Mouse (Mus musculus) cerebellum, adult 2 months (tissue): ENCODE measurements around the gene Nipa1. TPM values are rescaled to one million over a fixed set of nuclear protein-coding genes. Genes with fewer than 3 reads are reported as not detected.
A peak's percentile ranks its signal among the peaks of the same experiment; 100 is the strongest.

Source experiments
- DNase-seq, 2 experiments: peaks; one replicate each; pipeline ENCODE4 v3.0.0; 2021
- H3K27ac ChIP-seq: fragments of 200-500 bp; 2 replicates; pipeline ENCODE4 v1.5.1; 2012; ENCODE audit warnings: low read length, control low read depth, inconsistent platforms; ENCODE audit not compliant: insufficient read depth
- H3K27me3 ChIP-seq: fragments of 200-500 bp; 2 replicates; pipeline ENCODE4 v1.6.1; 2012; ENCODE audit warnings: inconsistent platforms, mild to moderate bottlenecking, low read length, moderate library complexity; ENCODE audit not compliant: control insufficient read depth, insufficient read depth
- H3K4me1 ChIP-seq: fragments of 200-500 bp; 2 replicates; pipeline ENCODE4 v1.6.1; 2011; ENCODE audit warnings: low read length; ENCODE audit not compliant: control insufficient read depth, insufficient read depth
- H3K4me3 ChIP-seq: fragments of 200-500 bp; replicated peaks from 2 replicates; pipeline ENCODE3; 2011; ENCODE audit warnings: mild to moderate bottlenecking, low read depth, low read length, control low read depth; ENCODE audit not compliant: insufficient read depth
- CTCF ChIP-seq: fragments of 200-500 bp; IDR thresholded peaks from 2 replicates; pipeline ENCODE4 v1.5.1; 2011; ENCODE audit warnings: low read depth, mild to moderate bottlenecking, control low read depth, low read length, moderate library complexity, borderline replicate concordance; ENCODE audit not compliant: insufficient read depth
- POLR2A ChIP-seq: fragments of 200-500 bp; IDR thresholded peaks from 2 replicates; pipeline ENCODE4 v1.6.1; 2011; ENCODE audit warnings: low read length, control low read depth, borderline replicate concordance; ENCODE audit not compliant: insufficient read depth
- WGBS: fragments of 180-500 bp; shearing (Covaris S2); methylation state at CpG from one replicate; pipeline ENCODE4 v1.1.7; 2018; 5-methylcytosine and 5-hydroxymethylcytosine counted together
- polyA plus RNA-seq: library from polyadenylated mRNA; depleted of rRNA; stranded (reverse); fragments of >200 nt; gene quantifications from 2 replicates; pipeline ENCODE4 v1.2.3, GENCODE M21; 2012

Gene Nipa1
- polyA plus RNA-seq, 1 experiment: 30.7 TPM

- WGBS: 31% methylated on average over 4 of the region's 4 CpGs
- no peak overlapping the region for H3K27ac ChIP-seq
These were observed 24.7 kb downstream of the Nipa1 start for GRCm38 (mm10) chr7:55995013-55995412.

DNA sequence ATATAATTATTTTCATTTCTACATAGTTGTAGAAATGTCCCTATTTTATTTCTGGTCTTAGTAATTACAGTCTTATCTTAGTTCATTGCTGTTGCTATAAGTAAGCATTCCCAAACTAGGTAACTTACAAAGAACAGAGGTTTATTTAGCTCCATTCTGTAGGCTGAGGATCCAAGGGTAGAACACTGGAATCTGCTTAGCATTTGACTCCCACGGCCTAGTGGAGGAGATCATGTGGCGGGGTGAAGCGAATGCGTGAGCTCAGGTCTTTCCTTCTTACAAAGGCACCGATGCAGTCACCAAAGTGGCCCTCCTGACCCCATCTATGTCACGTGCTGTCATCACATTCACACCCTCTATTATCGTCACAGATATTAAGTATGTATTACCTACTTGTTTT lies 27.9 kb downstream of the Nipa1 start:
- TF ChIP-seq CTCF (no peak), POLR2A (no peak)
- Histone ChIP-seq H3K4me1 (no peaks in the 10 kb centered on the region; the same call in 1 of the 2 replicates), H3K4me3 (no peak overlapping the region), H3K27me3 (no peaks in the 10 kb centered on the region), H3K27ac (no peak overlapping the region)
- no peak for DNase-seq
- 93% methylated on average over 7 of the region's 7 CpGs for whole genome bisulfite sequencing

More at GRCm38 (mm10) chr7:55995013-55995412, 24.7 kb downstream of the Nipa1 start:
- H3K27me3 ChIP-seq: no peaks in the 10 kb centered on the region
- no peak overlapping the region for H3K4me3 ChIP-seq
- peaks cover 3% of the 10 kb centered on the region for H3K4me1 ChIP-seq
- no peak for DNase-seq
- TF ChIP-seq POLR2A (no peak), CTCF (no peak)

DNA sequence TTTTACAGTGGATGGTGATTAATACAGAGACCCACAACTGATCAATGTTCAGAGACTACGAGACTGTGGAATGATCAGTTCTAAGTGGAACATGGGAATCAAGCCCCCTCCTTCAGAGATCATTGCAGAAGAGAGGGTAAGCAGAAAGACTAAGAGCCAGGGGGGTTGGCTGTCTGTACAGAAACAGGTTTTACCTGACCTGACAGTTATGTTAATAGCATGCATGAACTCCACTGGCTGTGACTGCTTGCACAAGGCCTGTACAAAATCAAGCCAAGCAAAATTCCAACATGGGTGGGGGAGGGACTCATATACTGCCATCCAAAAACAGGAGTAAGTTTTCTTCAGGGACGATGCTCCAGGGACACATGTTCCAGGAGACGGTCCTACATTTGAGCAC lies 28.6 kb downstream of the Nipa1 start:
- Histone ChIP-seq H3K4me3 (no peak overlapping the region), H3K27me3 (no peaks in the 10 kb centered on the region), H3K4me1 (no peaks in the 10 kb centered on the region; the same call in 1 of the 2 replicates), H3K27ac (no peak overlapping the region)
- no peak for TF ChIP-seq CTCF
- TF ChIP-seq POLR2A: no peak
- no peak for DNase-seq
- WGBS: 95% methylated on average over 3 of the region's 3 CpGs

- Histone ChIP-seq H3K27ac (no peak overlapping the region), H3K4me1 (no peaks in the 10 kb centered on the region), H3K4me3 (peak overlapping the region; percentile 34), H3K27me3 (no peaks in the 10 kb centered on the region)
- TF ChIP-seq CTCF: peak; percentile 62; the same call in 1 of the 2 replicates
- TF ChIP-seq POLR2A: no peak
- WGBS: 27% methylated on average over 13 of the region's 13 CpGs
- DNase-seq: peak; percentile 63 to 79
These were observed 33.1 kb downstream of the Nipa1 start for GRCm38 (mm10) chr7:55986526-55987214.

DNA sequence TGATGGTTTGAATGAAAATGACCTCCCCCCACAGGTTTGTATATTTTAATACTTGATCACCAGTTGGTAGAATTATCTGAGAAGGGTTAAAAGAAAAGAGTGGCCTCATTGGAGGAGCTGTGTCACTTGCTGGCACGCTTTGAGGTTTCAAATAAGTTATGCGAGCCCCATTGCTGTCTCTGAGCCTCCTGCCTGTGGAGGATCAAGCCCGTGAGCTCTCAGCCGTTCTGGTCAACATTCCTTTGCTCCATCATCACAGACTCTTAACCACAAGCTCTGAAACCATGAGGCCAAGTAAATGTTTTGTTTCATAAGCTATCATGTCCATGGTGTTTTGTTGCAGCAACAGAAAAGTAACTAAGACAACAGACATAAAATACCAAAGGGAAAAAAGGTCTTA lies 35.0 kb downstream of the Nipa1 start:
- H3K4me1 ChIP-seq: no peaks in the 10 kb centered on the region
- TF ChIP-seq CTCF (no peak), POLR2A (no peak)
- 56% methylated on average over 4 of the region's 4 CpGs for WGBS
- no peak for DNase-seq
- no peaks in the 10 kb centered on the region for H3K27me3 ChIP-seq
- no peak overlapping the region for H3K4me3 ChIP-seq
- no peak overlapping the region for H3K27ac ChIP-seq

- WGBS: 92% methylated on average over 5 of the region's 5 CpGs
- Histone ChIP-seq H3K4me1 (no peaks in the 10 kb centered on the region), H3K27ac (no peak overlapping the region), H3K27me3 (no peaks in the 10 kb centered on the region), H3K4me3 (no peak overlapping the region)
- TF ChIP-seq POLR2A (no peak), CTCF (no peak)
- DNase-seq: no peak
These were observed 36.6 kb downstream of the Nipa1 start for GRCm38 (mm10) chr7:55983107-55983506.

- H3K4me1 ChIP-seq: no peaks in the 10 kb centered on the region
- 94% methylated on average over 10 of the region's 10 CpGs for WGBS
- no peaks in the 10 kb centered on the region for H3K27me3 ChIP-seq
- H3K27ac ChIP-seq: no peak overlapping the region
- DNase-seq: no peak
- H3K4me3 ChIP-seq: no peak overlapping the region
- TF ChIP-seq CTCF (no peak), POLR2A (no peak)
These were observed 37.6 kb downstream of the Nipa1 start for GRCm38 (mm10) chr7:55982010-55982700.

DNA sequence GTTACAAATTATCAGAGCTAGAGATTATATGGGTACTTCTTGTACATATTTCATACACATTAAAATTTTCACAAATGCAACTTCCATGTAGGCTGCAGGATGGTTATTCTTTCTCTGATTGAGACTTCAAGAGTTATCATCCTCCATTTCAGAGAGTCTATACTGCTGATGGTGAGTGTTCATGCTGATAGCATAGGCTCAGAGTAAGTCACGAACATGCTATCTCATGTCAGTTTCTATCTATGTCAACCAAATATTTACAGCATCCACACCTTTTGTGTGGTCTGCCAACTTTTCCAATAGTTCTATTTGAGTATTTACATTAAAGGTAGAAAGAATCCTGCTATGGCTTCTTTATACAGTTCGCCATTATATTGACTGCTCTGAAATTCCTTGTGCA lies 38.2 kb downstream of the Nipa1 start:
- no peak for DNase-seq
- 94% methylated on average over 2 of the region's 2 CpGs for WGBS
- no peaks in the 10 kb centered on the region for H3K4me1 ChIP-seq
- H3K4me3 ChIP-seq: no peak overlapping the region
- no peak overlapping the region for H3K27ac ChIP-seq
- no peak for TF ChIP-seq CTCF
- TF ChIP-seq POLR2A: no peak
- no peaks in the 10 kb centered on the region for H3K27me3 ChIP-seq
